Mouse (Mus musculus) spleen, adult 2 months (tissue): ENCODE measurements at regions not wholly inside any gene's neighbourhood (a gene's known extent, or its start where the extent isn't known, plus 50 kb on each side); places are given as distances from the start of the nearest gene placed in this dataset.

ENCODE experiments used
- CTCF ChIP-seq: fragments of 200-500 bp; IDR thresholded peaks from 2 replicates; pipeline ENCODE4 v1.5.1; 2011; ENCODE audit warnings: mild to moderate bottlenecking, inconsistent platforms; ENCODE audit not compliant: insufficient read depth, insufficient read length, insufficient replicate concordance; ENCODE audit errors: extremely low read depth
- POLR2A ChIP-seq: fragments of 200-500 bp; IDR thresholded peaks from 2 replicates; pipeline ENCODE4 v1.6.1; 2011; ENCODE audit warnings: low read depth, low read length, inconsistent platforms

DNA sequence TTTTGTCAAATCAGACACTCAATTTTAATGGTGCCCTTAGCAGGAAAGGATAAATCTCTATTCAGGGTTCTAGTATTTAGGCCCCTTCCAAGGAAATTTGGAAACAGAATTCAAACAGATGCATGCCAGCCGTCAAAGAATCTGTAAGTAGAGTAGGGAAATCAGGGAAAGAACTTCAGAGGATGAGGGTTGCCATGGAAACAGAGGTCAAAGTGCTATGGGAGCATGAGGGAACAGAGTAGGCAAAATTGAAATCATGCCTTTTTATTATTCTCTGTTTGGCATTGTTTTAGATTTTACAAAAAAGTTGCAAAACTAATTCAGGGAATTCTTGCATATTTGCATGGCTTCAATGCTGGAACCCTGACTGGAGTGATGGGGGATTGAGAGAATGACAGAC is 1916.4 kb upstream of the Lrrc6 start:
- TF ChIP-seq POLR2A (no peak), CTCF (no peak)
